Mouse (Mus musculus) liver, postnatal 0 days (tissue): Measurements from ENCODE around the gene Glra3. TPM values are rescaled to one million over a fixed set of nuclear protein-coding genes. Genes with fewer than 3 reads are reported as not detected.

Experiments
- ATAC-seq: fragments of 200-750 bp; cut with Nextera tagmentation; 2 replicates; pipeline ENCODE4 v1.8.0; 2017; ENCODE audit warnings: mild to moderate bottlenecking, moderate library complexity
- DNase-seq: peaks from one replicate; pipeline ENCODE4 v3.0.0-alpha.2; 2016
- H3K27ac ChIP-seq: fragments of 300-500 bp; sonication (generic); 2 replicates; pipeline ENCODE4 v1.5.1; 2014; ENCODE audit warnings: antibody characterized with exemption, moderate library complexity, mild to moderate bottlenecking, low read depth
- H3K27me3 ChIP-seq: fragments of 300-500 bp; sonication (generic); 2 replicates; pipeline ENCODE4 v1.6.1; 2014; ENCODE audit warnings: low read length, control low read depth, mixed read lengths; ENCODE audit not compliant: insufficient read depth
- H3K36me3 ChIP-seq: fragments of 300-500 bp; sonication (generic); replicated peaks from 2 replicates; pipeline ENCODE4 v1.6.1; 2014; ENCODE audit warnings: mild to moderate bottlenecking, control low read depth, low read length, moderate library complexity, mixed read lengths; ENCODE audit not compliant: insufficient read depth
- H3K4me1 ChIP-seq: fragments of 300-500 bp; sonication (generic); 2 replicates; pipeline ENCODE4 v1.6.1; 2014; ENCODE audit warnings: antibody characterized with exemption, mild to moderate bottlenecking, control low read depth; ENCODE audit not compliant: insufficient read depth
- H3K4me2 ChIP-seq: fragments of 300-500 bp; sonication (generic); 2 replicates; pipeline ENCODE4 v1.6.1; 2014; ENCODE audit warnings: low read depth, mild to moderate bottlenecking, low read length, moderate library complexity, mixed read lengths
- H3K4me3 ChIP-seq: fragments of 300-500 bp; sonication (generic); 2 replicates; pipeline ENCODE4 v1.5.1; 2014; ENCODE audit warnings: low read depth, low read length
- H3K9ac ChIP-seq: fragments of 300-500 bp; sonication (generic); replicated peaks from 2 replicates; pipeline ENCODE4 v1.6.1; 2014; ENCODE audit warnings: mild to moderate bottlenecking, moderate library complexity
- H3K9me3 ChIP-seq: fragments of 300-500 bp; sonication (generic); 2 replicates; pipeline ENCODE4 v1.6.1; 2016; ENCODE audit warnings: mild to moderate bottlenecking, control low read depth, low read length, mixed read lengths
- CTCF ChIP-seq: sonication (generic); IDR thresholded peaks from 2 replicates; pipeline ENCODE4 v1.5.1; 2016; ENCODE audit warnings: antibody characterized with exemption, low read depth
- EP300 ChIP-seq: IDR thresholded peaks from 2 replicates; pipeline ENCODE4 v1.6.1; 2016; ENCODE audit warnings: antibody characterized with exemption, low read depth, mild to moderate bottlenecking
- WGBS: fragments of 180-500 bp; shearing (Covaris S2); extraction: QIAGEN DNeasy Blood & Tissue Kit; methylation state at CpG from one replicate; pipeline ENCODE4 v1.1.7; 2014; ENCODE audit not compliant: insufficient replicate concordance; 5-methylcytosine and 5-hydroxymethylcytosine counted together
- polyA plus RNA-seq: library from polyadenylated mRNA; unstranded; fragments of >200 nt; fragmentation: Nextera tagmentation; extraction: Ambion mirVana; gene quantifications from 2 replicates; pipeline ENCODE4 v1.2.1, GENCODE M21; 2015

The Glra3 gene
- polyA plus RNA-seq = not detected in 2 replicates

- Histone ChIP-seq H3K4me3 (no peak within 1 kb of the TSS), H3K4me1 (no peaks in the 10 kb centered on the region), H3K9ac (no peak within 1 kb of the TSS), H3K9me3 (no peaks in the 10 kb centered on the region), H3K27ac (no peak within 1 kb of the TSS), H3K36me3 (no peaks in the 10 kb centered on the region), H3K27me3 (no peaks in the 10 kb centered on the region), H3K4me2 (no peak within 1 kb of the TSS)
- ATAC-seq (no peak), DNase-seq (no peak)
- WGBS = 22% methylated on average over 11 of the region's 11 CpGs
- TF ChIP-seq CTCF (no peak), EP300 (no peak)
Observed at GRCm38 (mm10) chr8:55939870-55940525, at the start of gene Glra3. Gene Glra3, plus strand, starts transcription at chr8:55940460.

- TF ChIP-seq EP300 (no peak), CTCF (no peak)
- ATAC-seq = no peak
- no peak for DNase-seq
- Histone ChIP-seq H3K9me3 (no peaks in the 10 kb centered on the region), H3K4me1 (no peaks in the 10 kb centered on the region), H3K27ac (no peak within 1 kb of the TSS), H3K36me3 (no peaks in the 10 kb centered on the region), H3K9ac (no peak within 1 kb of the TSS), H3K4me2 (no peak within 1 kb of the TSS), H3K27me3 (no peaks in the 10 kb centered on the region), H3K4me3 (no peak within 1 kb of the TSS)
- 66% methylated on average over 1 of the region's 1 CpGs for WGBS
Observed at GRCm38 (mm10) chr8:55906848-55907247, 33.4 kb upstream of the Glra3 start, which contains the start of gene Adam29. Gene Adam29, minus strand, starts transcription at chr8:55906948.

- Histone ChIP-seq H3K36me3 (no peaks in the 10 kb centered on the region), H3K9me3 (no peaks in the 10 kb centered on the region), H3K27me3 (no peaks in the 10 kb centered on the region), H3K4me3 (no peak overlapping the region), H3K4me2 (no peak overlapping the region), H3K4me1 (no peaks in the 10 kb centered on the region), H3K9ac (no peak overlapping the region), H3K27ac (no peak overlapping the region)
- TF ChIP-seq EP300 = no peak
- TF ChIP-seq CTCF = no peak
- DNase-seq (peak; percentile 21), ATAC-seq (no peak)
- 3% methylated on average over 8 of the region's 8 CpGs for WGBS
Observed at GRCm38 (mm10) chr8:55940526-55940880, 243 bp downstream of the Glra3 start.

GRCm38 (mm10) chr8:55964759-55965320, 24.6 kb downstream of the Glra3 start:
- WGBS = 79% methylated on average over 3 of the region's 3 CpGs
- no peak for TF ChIP-seq EP300
- TF ChIP-seq CTCF = no peak
- Histone ChIP-seq H3K4me1 (no peaks in the 10 kb centered on the region), H3K9me3 (no peaks in the 10 kb centered on the region), H3K27ac (no peak overlapping the region), H3K27me3 (no peaks in the 10 kb centered on the region), H3K9ac (no peak overlapping the region), H3K4me3 (no peak overlapping the region), H3K36me3 (no peaks in the 10 kb centered on the region), H3K4me2 (no peak overlapping the region)
- ATAC-seq (no peak), DNase-seq (no peak)

GRCm38 (mm10) chr8:55997859-55998258, 57.6 kb downstream of the Glra3 start:
- DNase-seq (no peak), ATAC-seq (no peak)
- TF ChIP-seq CTCF = no peak
- TF ChIP-seq EP300 = no peak
- no peaks in the 10 kb centered on the region for H3K27me3 ChIP-seq
- H3K36me3 ChIP-seq = no peaks in the 10 kb centered on the region
- no peaks in the 10 kb centered on the region for H3K4me1 ChIP-seq
- no peak overlapping the region for H3K4me2 ChIP-seq
- WGBS = 43% methylated on average over 3 of the region's 3 CpGs
- H3K9me3 ChIP-seq = no peaks in the 10 kb centered on the region
- H3K4me3 ChIP-seq = no peak overlapping the region
- H3K27ac ChIP-seq = no peak overlapping the region
- H3K9ac ChIP-seq = no peak overlapping the region

GRCm38 (mm10) chr8:56054324-56054723, 114.1 kb downstream of the Glra3 start:
- no peak overlapping the region for H3K4me3 ChIP-seq
- TF ChIP-seq EP300 (no peak), CTCF (no peak)
- no peak overlapping the region for H3K27ac ChIP-seq
- no peaks in the 10 kb centered on the region for H3K36me3 ChIP-seq
- ATAC-seq (no peak), DNase-seq (no peak)
- no peaks in the 10 kb centered on the region for H3K9me3 ChIP-seq
- H3K27me3 ChIP-seq = no peaks in the 10 kb centered on the region
- no peaks in the 10 kb centered on the region for H3K4me1 ChIP-seq
- WGBS = 60% methylated on average over 2 of the region's 2 CpGs
- no peak overlapping the region for H3K4me2 ChIP-seq
- no peak overlapping the region for H3K9ac ChIP-seq
